Mouse (Mus musculus): ENCODE data around the gene Pkm.
A peak's percentile ranks its signal among the peaks of the same experiment; 100 is the strongest.

Gene Pkm

DNA sequence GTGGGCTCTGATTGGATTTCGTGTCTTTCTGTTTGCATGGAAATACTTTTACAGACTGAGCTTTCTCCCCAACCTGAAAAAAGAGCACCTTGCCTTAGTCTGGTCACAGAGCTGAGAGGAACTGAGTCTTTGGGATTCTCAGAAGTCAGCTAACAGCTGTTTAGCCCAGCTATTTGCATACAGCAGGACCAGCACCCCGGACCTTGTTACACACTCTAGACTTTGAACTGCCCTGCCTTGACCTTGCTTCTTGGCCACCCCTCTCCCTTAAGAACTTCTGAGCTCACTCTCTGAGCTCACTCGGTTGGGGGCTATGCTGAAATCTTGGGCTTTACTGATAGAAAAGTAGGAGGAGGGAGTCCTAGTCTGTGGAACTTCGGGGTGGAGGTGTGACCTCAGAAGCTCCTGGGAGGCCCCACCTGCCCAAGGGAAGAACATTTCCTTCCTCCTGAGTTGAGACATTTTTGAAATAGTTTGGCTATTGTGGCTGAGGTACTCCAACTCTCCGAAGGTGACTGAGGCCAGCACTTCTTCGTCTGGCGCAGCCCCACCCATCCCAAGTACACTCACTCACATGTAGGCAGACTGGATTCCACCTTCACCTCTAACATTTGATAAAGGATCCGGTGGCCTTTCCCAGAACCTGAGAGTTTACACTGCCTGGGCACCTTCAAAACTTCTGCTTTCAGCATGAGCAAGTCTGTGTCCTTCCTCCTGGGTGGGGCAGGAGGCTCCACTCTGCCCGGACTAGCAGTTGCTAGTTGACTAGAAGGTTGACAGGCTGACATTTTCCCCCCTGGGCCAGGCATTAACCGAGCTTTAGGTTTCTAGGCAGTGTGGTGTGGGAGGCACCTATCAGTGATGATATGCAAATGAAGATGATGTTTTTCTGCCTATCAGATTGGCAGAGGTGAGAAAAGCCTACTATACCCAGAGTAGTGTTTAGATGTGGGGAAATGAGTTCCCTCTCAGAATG is 51.0 kb downstream of the Pkm start:
- DNase-seq (ENCODE audit: low spot score in 2 of 2): peak in 1 of 2 experiments; percentile 23

GRCm38 (mm10) chr9:59709225-59709624 is 53.1 kb downstream of the Pkm start:
- DNase-seq (ENCODE audit: low spot score in 2 of 2): no peak

DNA sequence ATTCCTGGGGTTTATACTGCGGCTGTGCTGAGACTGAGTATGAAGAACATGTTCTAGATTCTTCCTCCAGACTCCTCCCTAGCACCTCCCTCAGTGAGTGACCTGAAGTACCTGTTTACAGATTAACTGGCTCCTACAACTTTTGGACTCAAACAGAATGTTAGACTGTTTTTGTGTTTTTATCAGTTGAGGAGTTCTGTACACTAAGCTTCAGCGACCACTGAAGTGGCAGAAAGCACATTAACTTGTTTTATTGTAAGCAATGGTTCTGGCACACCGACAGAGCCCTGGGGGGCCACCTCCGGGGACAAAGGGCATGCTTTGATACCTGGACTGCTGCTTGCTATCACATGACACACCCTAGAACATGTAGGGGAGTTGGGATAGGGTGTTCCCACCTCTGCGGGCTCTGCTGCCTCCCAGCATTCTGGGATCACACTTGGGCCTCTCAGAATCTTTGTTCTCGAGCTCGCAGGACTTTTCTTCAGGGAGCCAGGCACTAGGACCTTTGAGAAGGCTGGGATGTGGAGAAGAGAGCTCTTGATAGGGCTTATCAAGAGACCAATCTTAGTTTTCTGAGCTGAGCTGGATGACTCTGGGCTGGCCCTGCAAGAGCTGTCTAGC is 60.2 kb downstream of the Pkm start:
- DNase-seq (ENCODE audit: low spot score in 2 of 2): no peak

DNA sequence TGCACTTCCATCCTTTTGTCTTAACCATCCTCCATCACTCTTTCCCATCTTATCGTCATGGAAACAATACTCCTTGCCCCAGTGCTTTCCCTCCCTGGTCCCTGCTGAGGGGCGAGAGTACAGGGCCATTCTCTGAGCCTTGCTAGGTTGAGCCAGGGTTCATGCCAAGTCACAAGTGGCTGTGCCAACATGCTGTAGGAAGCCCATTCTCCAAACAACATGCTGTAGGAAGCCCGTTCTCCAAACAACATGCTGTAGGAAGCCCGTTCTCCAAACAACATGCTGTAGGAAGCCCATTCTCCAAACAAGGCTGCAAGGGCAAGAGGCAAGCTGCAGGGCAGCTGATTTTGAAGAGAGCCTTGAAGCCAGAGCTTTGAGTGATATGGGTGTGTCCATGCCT is 62.1 kb downstream of the Pkm start:
- DNase-seq (ENCODE audit: low spot score in 2 of 2): no peak

DNA sequence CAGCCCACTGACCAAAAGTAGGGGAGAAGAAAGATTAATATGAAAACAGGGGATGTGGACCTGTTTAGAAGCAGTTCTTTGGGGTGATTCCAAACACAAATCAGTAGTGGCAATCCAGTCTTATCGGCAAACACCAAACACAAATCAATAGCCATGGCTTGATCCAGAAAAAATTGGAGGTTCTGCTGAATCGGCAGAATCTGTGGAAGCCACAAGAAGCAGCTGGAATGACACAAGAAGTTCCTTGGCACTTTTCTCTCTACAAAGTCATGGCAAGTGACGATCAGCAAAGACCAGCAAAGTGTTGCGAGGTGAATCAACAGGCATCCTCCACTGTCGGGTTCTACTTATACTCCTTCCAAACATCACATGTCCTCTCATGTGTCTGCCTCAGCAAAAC is 65.0 kb downstream of the Pkm start:
- DNase-seq (ENCODE audit: low spot score in 2 of 2): no peak

DNA sequence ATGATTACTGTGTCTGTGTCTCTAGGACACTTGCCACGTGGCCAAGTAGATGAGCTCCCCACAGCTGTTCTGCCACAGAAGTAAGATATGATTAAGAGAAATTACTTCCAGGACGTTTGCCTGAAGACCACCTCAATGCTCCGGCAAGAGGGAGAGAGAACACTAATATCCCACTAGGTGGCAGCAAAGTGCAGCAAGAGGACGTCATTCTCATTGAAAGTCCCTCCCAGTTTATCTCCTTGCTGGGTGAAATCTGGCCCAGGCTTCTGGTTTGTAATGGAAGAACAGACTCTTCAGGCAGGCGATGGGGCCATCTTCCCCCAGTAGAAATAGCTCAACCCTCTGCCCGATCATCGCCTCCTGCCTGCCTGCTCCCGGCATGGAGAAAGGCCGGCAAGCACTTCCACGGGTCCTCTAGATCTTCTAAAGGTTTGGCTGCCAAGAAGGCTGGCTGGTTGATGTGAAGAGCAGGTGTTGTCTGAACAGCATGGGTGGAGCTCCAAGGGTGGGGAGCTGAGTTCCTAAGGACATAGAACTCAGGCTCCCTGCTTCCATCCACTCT is 67.0 kb downstream of the Pkm start:
- DNase-seq (ENCODE audit: low spot score in 2 of 2): peak; percentile 49 to 75

GRCm38 (mm10) chr9:59723791-59724442 is 67.7 kb downstream of the Pkm start:
- DNase-seq (ENCODE audit: low spot score in 2 of 2): peak in 1 of 2 experiments; percentile 60

GRCm38 (mm10) chr9:59725515-59725914 is 69.3 kb downstream of the Pkm start:
- no peak for DNase-seq (ENCODE audit: low spot score in 2 of 2)

GRCm38 (mm10) chr9:59727569-59728286 is 71.6 kb downstream of the Pkm start:
- DNase-seq (ENCODE audit: low spot score in 2 of 2): no peak

Measured in spleen, postnatal 4 days (tissue).